ENCODE assay signal across 9 mouse cellular contexts in the genomic region with DNA sequence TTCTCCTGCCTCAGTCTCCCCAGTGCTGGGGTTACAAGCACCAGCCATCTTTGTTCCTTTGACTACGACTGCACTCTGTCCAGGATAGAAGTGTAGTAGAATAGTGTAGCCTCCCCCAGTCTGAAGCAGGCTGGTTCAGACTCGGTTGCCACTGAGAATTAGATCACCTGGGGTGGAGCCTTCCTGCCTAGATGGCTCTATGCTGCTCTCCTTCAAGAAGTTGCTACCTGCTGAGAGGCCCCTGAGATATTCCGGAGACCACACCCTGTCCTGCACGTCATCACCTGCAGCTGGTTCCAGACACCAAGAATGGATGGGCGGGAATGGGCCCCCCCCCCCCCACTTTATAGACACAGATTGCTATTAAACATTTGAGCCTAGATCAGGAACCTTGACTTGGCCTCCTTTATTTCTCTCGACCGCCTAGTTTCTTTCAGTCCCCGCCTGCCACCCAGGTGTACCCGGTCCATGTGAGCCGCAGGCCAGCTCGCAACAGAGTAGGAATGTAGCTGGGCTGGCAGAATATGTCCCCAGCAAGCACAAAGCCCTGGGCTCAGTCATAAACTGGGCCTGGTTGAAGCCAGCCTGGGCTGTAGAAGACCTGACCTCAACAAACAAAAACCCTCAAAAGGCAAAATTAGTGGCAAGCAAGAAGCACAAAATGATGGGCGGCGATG. TPM values are rescaled to one million over a fixed set of nuclear protein-coding genes. Genes with fewer than 3 reads are reported as not detected.
A peak's percentile ranks its signal among the peaks of the same experiment; 100 is the strongest.
DNase-seq lines count a peak whose midpoint lies in the region; ATAC-seq and TF ChIP-seq lines count a peak whose summit lies in the region.
"Had no signal": no experiment of that assay in that cellular context is flagged by ENCODE, and none has a peak within 500 bp of the region (broad histone marks: within the 10 kb centered on the region; RNA-seq: fewer than 3 reads in every experiment).

No protein-coding gene starts in this region.

- peaks cover 19% of the 10 kb centered on the region for H3K36me3 ChIP-seq in hindbrain, embryonic 13.5 days
- no peaks in the 10 kb centered on the region for H3K36me3 ChIP-seq in neural tube, embryonic 15.5 days

- intact Hi-C loops in gastrocnemius, adult 2 months (cut with DNase I) = loop anchor here (2.0 kb wide), 1 partner anchor 16 kb away; no protein-coding TSS in a partner anchor

- H3K9me3 ChIP-seq in hindbrain, embryonic 13.5 days = no peaks in the 10 kb centered on the region
- H3K9me3 ChIP-seq in neural tube, embryonic 15.5 days (replicated peaks) = no peaks in the 10 kb centered on the region
- H3K9me3 ChIP-seq: megakaryocyte, embryonic 14.5 days had no signal

- H3K4me2 ChIP-seq in hindbrain, embryonic 13.5 days = no peak overlapping the region
- H3K4me2 ChIP-seq in neural tube, embryonic 15.5 days = no peak overlapping the region

- no peak for TF ChIP-seq CTCF in gastrocnemius, adult 2 months (IDR thresholded peaks at IDR 0.05)
- no peak for TF ChIP-seq CTCF in layer of hippocampus, adult 2 months (conservative IDR thresholded peaks at IDR 0.05)

- 92% methylated on average over 13 of the region's 13 CpGs for WGBS in hindbrain, embryonic 13.5 days
- WGBS in neural tube, embryonic 15.5 days = 87% methylated on average over 13 of the region's 13 CpGs

- no peak overlapping the region for H3K4me3 ChIP-seq in gastrocnemius, adult 2 months
- no peak overlapping the region for H3K4me3 ChIP-seq in layer of hippocampus, adult 2 months
- no peak overlapping the region for H3K4me3 ChIP-seq in hindbrain, embryonic 13.5 days
- H3K4me3 ChIP-seq in neural tube, embryonic 15.5 days (replicated peaks) = no peak overlapping the region
- H3K4me3 ChIP-seq: megakaryocyte, embryonic 14.5 days had no signal

- peaks cover 52% of the 10 kb centered on the region for H3K4me1 ChIP-seq in hindbrain, embryonic 13.5 days (replicated peaks)
- H3K4me1 ChIP-seq in neural tube, embryonic 15.5 days = peaks cover 55% of the 10 kb centered on the region

- H3K27me3 ChIP-seq in hindbrain, embryonic 13.5 days = no peaks in the 10 kb centered on the region
- H3K27me3 ChIP-seq in neural tube, embryonic 15.5 days (replicated peaks) = no peaks in the 10 kb centered on the region

- DNase-seq in gastrocnemius, adult 2 months = no peak
- DNase-seq in gastrocnemius, adult 18-20 months (ENCODE audit: low spot score) = no peak
- DNase-seq in layer of hippocampus, adult 2 months (ENCODE audit: low spot score in 2 of 2) = no peak
- DNase-seq in layer of hippocampus, postnatal 25 days (ENCODE audit: extremely low spot score in 1 of 2, low spot score in 1 of 2) = no peak
- no peak for DNase-seq in urinary bladder, postnatal 14 days (ENCODE audit: low spot score)
- no peak for DNase-seq in adrenal gland, adult (ENCODE audit: inconsistent age in 2 of 2, low spot score in 1 of 2)

- peak overlapping the region; percentile 90 for H3K27ac ChIP-seq in gastrocnemius, adult 2 months
- H3K27ac ChIP-seq in layer of hippocampus, adult 2 months = 0 out of 2 replicates have a peak overlapping the region, but pooled peaks have one; percentile 2
- H3K27ac ChIP-seq in hindbrain, embryonic 13.5 days = peak overlapping the region; percentile 80
- peak overlapping the region; percentile 70 for H3K27ac ChIP-seq in neural tube, embryonic 15.5 days (replicated peaks)

- H3K9ac ChIP-seq in hindbrain, embryonic 13.5 days = no peak overlapping the region
- H3K9ac ChIP-seq in neural tube, embryonic 15.5 days (replicated peaks) = no peak overlapping the region

- ATAC-seq in hindbrain, embryonic 13.5 days (ENCODE audit: low FRiP score) = no peak
- ATAC-seq in neural tube, embryonic 15.5 days (ENCODE audit: low FRiP score) = no peak

RNA-seq across cellular contexts. Expression of gene Gtf2ird1, which starts 19.6 kb away (rescaled TPM):
- total RNA-seq in gastrocnemius, adult 2 months (2021) = 10 to 100 TPM; 14.6 to 21.5 TPM
- total RNA-seq in gastrocnemius, adult 18-20 months (2021) = 10 to 100 TPM; 10.9 to 19.9 TPM
- total RNA-seq in layer of hippocampus, adult 2 months (2021) = 10 to 100 TPM; 22.8 to 25.4 TPM
- total RNA-seq in layer of hippocampus, postnatal 25 days (2021) = 10 to 100 TPM; 23.1 to 29.9 TPM
- polyA plus RNA-seq in hindbrain, embryonic 13.5 days (2015; fragmentation: Nextera tagmentation; extraction: Ambion mirVana) = 74.5 and 76.0 TPM in 2 replicates
- 62.6 and 64.9 TPM in 2 replicates for polyA plus RNA-seq in neural tube, embryonic 15.5 days (2015; fragmentation: Nextera tagmentation; extraction: Ambion mirVana)

Comparison
In these comparisons a context has a peak if more than half of its experiments do, and no peak if none do; other contexts are left out.
1. H3K27ac ChIP-seq: peak in every context shown above with its lines; median percentile 90 in gastrocnemius, adult 2 months; 80 in hindbrain, embryonic 13.5 days; 70 in neural tube, embryonic 15.5 days; 2 in layer of hippocampus, adult 2 months.